Mouse (Mus musculus) E14TG2a.4 (cell line): ENCODE data around the gene Dkc1.

ENCODE experiments used
- H3K27me3 ChIP-seq: 2 replicates; pipeline ENCODE4 v1.6.1; 2014; ENCODE audit warnings: low read length, control low read depth; ENCODE audit not compliant: insufficient read depth
- H3K36me3 ChIP-seq: 2 replicates; pipeline ENCODE4 v1.6.1; 2014; ENCODE audit warnings: low read length, control low read depth; ENCODE audit not compliant: insufficient read depth
- H3K4me1 ChIP-seq: replicated peaks from 2 replicates; pipeline ENCODE4 v1.6.1; 2014; ENCODE audit warnings: low read depth, low read length, control low read depth
- H3K4me3 ChIP-seq: replicated peaks from 2 replicates; pipeline ENCODE4 v1.5.1; 2014; ENCODE audit warnings: mild to moderate bottlenecking, low read length
- H3K9me3 ChIP-seq: 2 replicates; pipeline ENCODE4 v1.6.1; 2014; ENCODE audit warnings: low read length, control low read depth
- CTCF ChIP-seq: conservative IDR thresholded peaks from 2 replicates; pipeline ENCODE4 v1.5.1; 2014; ENCODE audit warnings: low read length
- NANOG ChIP-seq: IDR thresholded peaks from 2 replicates; pipeline ENCODE4 v1.6.1; 2014; ENCODE audit warnings: borderline replicate concordance, low read length, mixed read lengths
- POU5F1 ChIP-seq: IDR thresholded peaks from 2 replicates; pipeline ENCODE4 v1.6.1; 2014; ENCODE audit warnings: low read length, borderline replicate concordance

The Dkc1 gene

GRCm38 (mm10) chrX:75155576-75156243 lies 60.1 kb downstream of the Dkc1 start:
- H3K9me3 ChIP-seq = no peaks in the 10 kb centered on the region
- no peaks in the 10 kb centered on the region for H3K4me1 ChIP-seq
- no peaks in the 10 kb centered on the region for H3K36me3 ChIP-seq
- peak overlapping the region; percentile 39; the same call in 1 of the 2 replicates for H3K4me3 ChIP-seq
- H3K27me3 ChIP-seq = no peaks in the 10 kb centered on the region
- TF ChIP-seq POU5F1 (no peak), CTCF (no peak), NANOG (no peak)
